Mouse (Mus musculus) WW6 (cell line): ENCODE measurements at regions not wholly inside any gene's neighbourhood (a gene's known extent, or its start where the extent isn't known, plus 50 kb on each side); places are given as distances from the start of the nearest gene placed in this dataset.
A peak's percentile ranks its signal among the peaks of the same experiment; 100 is the strongest.

Experiments used
- DNase-seq: peaks from one replicate; pipeline ENCODE4 v3.0.0-alpha.2; 2013; ENCODE audit warnings: low read depth, low spot score

DNA sequence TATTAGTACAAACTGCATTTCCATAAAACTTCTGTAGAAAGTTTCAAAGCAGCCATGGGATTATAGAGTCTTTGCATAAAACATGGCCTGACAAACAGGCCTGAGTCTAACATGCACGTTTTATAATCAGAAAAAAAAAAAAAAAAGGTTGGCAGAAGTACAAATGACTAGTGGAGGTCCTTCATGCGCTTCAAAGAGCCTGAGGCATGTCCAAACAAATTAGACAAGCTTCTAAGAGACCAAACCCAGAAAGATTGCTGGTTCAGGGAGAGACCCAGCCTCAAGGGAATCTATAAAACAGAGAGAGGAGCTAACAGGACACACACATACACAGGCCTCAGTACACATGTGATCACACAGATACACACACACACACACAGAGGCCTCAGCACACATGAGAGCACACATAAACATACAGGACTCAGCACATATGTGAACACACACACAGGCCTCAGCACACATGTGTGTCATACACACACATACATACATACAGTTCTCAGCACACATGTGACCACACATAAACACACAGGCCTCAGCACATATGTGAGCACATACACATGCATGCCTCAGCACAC lies 57.0 kb upstream of the Gnaq start:
- DNase-seq, result no peak

DNA sequence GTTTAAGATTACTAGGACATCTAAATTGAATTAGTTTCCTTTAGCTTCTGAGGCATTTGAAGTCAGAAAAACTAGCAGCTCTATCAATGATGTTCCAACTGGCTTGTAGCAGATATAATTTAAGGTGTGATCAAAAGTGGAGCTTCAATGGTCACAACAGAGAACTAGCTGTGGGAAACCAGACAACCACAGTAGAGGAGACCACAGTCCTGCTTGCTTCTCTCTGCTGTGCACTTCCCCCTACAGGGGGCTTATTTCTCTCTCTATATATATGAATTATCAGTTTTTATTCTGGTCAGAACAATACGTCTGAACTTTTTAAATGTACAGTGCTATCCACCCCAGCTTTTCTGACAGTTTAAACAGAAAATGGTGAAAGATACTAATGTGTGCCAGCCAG lies 57.6 kb upstream of the Gnaq start:
- DNase-seq, result no peak

DNA sequence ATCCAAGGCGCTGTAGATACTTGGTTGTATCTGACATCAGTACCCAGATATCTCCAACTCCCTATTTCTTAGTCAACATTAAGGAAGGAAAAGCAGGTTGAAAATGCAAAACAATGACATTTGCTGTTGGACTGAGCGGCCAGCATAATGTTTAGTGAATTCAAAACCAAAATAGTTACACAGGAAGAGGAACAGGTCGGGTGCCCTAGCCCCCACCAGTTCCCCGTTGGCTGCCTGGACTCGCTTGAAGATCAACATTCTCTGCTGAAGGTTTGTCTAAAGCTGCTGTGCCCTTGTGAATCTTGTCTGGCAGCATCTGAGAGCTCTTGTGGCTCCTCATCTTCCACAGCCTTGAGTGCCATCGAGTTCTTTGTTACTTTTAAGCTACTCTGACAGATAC lies 65.3 kb upstream of the Gnaq start:
- no peak for DNase-seq

DNA sequence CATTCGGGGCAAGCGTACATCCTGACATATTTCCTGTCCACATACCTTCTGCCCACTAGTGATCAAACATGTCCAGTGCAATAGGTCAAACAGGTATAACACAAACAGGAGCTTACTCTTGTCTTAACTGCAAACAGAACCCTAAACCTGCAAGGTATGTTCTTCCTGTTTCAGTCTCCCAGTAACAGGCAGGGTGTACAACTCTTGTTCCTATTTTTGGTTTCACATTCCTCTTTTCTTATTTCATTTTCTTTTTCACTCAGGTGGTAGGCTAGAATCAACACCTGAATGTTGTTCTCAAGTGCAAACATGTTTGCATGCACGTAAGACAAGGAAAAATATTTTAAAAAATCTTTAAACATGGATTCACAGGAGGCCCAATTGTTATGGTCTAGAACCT lies 67.7 kb upstream of the Gnaq start:
- DNase-seq, result no peak

DNA sequence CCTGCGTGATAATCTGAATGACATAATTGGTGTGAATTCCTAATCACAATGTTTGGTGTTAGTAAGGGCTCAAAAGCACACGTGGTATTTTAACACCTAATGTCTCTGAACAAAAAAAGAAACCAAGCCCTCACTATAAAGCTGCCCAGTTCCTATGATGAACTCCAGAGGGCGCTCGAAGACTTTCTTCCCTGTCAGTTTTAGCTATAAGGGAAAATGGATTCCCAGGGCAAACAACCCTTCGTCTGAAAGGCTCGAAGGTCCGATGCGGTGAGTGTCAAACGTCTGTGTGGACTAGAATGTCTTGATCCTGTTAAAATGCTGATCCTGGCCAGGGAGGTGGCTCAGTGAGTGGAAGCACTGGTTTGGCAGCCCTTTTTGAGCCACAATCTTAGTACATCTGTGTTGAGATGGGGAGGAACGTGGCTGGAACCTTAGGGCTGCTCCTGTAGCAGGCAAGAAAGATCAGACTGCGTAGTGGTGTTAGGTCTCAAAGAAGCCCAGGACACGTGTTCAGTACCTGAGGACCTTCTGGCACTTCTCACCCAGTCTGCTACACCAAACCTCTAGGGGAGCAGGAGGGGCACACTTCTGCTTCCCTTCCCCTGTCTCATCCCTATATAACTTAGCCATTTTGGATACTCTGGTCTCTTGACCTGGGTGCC lies 68.6 kb upstream of the Gnaq start:
- DNase-seq, result peak; percentile 36

DNA sequence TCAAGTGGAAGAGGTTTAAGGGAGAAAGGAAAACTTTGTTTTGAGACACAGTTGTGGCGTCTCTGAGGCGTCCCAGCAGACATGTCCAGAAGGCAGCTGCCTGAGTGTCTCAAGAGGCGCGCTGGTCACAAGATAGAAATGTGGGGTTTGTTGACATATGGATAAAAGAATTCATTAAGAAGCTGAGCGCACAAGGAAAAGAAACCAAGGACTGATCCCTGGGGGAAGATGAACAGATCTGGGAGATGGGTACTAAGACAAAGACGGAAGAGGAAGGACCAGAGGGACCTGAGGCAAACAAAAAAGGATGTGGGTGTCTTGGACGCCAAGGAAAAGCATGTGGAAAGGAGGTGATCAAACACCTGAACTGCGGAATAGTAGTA lies 69.1 kb upstream of the Gnaq start:
- no peak for DNase-seq

DNA sequence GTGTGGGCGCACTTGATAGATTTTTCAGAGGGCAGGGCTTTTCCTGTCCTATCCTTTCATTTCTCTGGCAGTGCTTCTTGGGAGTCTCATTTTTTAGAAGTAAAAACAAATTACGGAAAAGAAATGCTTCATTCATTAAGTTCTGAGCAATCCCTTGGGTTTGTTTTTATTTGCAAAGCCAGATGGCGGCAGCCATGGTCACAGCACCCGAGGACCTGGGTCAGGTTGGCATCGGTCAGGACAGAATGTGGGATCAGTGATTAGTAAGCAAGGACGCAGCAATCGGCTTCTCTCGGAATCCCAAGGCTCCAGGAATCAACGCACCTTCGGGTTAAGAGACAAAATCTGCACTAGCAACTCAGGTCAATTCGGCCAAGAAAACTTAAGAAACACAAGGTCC lies 70.8 kb upstream of the Gnaq start:
- DNase-seq, result no peak

DNA sequence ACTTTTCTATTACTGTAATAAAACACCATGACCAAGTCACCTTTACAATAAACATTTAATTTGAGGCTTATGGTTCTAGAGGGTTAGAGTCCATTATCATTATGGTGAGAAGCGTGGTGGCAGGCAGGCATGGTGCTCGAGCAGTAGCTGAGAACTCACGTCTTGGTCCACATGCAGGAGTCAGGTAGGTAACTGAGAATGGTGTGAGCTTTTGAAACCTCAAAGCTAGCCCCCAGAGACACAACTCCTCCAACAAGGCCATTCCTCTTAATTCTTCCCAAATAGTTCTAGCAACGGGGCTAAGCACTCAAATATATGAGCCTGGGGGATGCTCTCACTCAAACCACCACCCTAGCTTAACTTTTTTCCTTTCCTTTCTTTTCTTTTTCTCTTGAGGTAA lies 73.6 kb upstream of the Gnaq start:
- DNase-seq, result no peak

DNA sequence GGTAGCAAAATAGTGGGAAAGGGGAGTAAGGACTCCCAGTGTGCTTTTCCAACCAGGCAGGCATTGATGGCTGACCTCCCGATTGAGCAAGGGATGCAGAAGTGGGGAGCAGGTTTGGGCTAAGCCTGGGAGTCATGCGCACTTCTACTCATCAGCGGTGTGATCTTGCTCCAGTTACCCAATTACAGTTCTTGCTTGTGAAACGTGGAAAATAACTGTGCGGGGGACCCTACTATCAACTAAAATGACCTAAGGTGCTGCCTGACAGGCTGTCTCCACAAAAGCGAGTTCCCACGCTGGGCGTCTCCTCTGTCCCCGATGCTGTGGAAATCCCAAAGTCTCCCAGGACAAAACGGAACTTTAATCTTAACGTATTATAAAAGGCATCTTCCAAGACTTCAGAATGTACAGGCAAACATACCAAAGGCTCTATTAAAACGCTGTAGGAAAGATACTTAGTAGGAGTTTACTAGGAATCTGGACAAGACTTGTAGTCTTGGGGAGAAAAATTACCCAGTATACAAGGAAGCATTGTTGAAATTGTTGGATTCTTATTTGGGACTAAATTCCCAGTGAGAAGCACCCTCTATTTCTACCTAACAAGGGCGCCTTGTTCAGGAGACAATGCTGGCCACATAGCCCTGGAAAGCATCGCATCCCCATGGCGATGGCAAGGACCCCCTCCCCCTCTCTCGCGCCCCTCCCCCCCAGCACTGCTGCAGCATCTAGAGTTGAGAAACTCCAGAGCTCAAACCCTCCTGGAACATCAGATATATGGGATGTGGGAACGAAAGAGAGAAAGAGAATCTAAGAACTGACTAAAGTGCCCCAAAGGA lies 65.6 kb upstream of the Cep78 start:
- no peak for DNase-seq

DNA sequence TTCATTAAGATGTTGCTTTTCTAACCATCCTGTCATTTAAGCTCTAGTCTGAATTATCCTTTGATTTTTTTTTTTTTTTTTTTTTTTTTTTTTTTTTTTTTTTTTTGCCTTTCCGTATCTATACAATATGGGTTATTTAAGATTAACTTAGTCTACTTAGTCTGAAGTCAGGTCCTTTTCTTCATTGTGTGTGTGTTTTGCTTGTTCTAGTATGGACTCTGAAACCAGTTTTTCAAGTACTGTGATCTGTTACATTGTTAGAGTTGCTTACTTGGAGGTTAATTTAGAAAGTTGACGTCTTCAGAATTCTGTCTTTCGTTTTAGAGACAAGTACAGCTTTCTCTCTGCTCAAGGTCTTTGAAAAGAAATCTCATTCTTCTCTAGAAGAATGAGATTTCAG lies 64.9 kb upstream of the Cep78 start:
- DNase-seq, result no peak

DNA sequence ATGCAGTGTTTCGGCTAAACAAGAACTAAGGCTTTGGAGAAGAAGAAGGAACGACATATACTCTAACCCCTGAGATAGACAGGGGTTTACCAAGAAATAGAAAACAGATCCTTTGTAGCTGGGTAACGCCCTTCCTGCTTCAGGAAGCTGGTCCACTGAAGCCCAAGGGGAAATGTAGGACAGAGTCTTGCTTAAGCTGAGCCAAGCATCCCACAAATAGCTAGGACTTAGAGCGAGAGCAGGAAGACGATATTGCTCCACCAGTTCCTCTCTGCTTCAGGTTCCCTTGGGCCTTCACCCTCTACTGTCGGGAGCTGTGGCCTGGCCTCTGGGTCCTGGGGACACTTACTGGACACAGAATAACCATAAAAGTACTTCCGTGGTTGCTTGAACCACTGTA lies 62.2 kb upstream of the Cep78 start:
- no peak for DNase-seq

DNA sequence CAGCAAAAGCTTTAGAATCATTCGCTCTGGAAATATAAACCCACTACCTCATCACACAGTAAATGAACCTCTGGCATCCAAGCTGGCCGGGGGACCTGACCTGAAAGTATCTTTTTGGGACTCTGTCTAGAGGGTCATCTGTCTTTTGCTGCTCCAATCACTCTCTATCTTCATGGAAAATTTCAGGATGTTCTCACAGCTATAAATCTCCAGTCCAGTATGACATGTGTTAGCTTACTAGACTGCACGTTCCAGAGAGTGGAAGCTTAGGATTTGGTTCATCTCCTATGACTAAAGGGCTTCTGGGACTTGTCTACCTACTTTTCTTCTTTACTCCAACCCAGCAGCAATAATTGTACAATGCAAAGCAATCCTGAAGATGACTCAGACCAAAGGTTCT lies 60.5 kb upstream of the Cep78 start:
- DNase-seq, result no peak

DNA sequence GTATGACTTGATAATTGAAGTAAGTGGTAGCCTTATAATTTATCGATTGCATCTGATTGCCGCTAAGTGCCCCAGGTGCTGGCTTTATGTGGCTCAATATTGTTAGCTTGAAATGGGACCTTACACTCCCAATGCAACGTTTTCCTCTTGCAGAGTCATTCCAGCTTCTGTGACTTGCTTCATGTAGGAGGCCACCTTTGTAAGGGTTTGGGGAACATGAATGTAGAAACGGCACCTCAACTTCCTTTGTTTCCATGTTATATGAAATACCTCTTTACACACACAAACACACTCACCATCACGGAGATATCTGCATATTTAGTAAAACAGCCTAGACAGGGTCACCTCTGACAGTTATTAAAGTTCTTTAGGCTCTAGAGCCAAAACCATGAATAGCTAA lies 59.4 kb upstream of the Cep78 start:
- DNase-seq, result no peak

DNA sequence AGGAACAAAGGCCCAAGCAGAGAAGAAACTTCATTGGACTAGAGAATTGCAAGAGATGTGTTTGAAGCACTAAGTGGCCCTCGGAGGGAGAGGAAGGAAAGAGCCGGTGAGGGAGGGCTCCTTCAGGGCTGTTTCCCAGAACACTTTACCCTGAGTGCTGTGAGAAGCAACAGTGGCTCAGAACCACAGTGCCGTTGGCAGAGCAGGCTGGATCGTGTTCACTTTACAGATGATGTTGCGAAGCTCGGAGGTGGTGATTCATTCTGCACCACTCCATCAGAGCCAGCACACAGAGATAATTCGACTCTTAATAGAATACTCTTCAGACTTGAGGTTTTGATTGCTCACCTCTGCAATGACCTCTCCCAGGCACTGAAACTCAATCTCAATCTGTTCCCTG lies 58.2 kb upstream of the Cep78 start:
- no peak for DNase-seq

DNA sequence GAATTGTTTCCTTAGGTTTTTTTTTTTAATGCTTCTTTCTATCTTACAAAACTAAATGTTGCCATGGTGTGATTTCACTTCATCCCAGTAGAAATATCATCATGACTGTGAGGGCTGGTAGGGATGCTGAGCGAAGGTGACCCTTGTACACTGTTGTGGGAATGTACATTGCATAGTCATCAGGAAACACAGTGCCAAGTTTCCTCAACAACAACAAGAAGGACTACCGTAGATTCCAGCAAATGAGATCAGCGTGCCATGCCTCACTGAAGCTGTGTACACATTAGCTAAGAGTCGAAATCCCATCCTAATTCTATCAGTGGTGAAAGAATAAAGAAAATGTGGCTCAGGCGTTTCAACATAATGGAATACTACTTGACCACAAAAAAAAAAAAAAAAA lies 57.1 kb upstream of the Cep78 start:
- DNase-seq, result no peak

DNA sequence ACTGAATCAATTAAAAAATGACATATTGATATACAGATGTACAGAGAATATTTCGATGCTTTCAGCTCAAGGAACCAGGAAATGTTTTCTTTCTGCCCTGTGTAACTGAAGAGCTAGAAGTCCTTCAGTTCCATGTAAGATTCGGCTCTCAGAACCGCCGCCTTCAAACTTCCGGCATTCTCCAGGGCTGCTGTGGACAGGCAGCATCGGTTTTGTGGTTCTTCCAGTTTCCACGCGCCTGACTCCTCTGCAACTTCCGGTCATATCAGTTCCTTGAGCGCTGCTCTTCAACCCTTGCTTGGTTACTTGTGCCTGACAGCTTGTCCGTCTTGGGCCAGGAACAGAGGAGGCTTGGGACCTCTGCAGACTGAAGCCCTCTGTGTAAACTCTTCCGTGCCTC lies 53.0 kb upstream of the Cep78 start:
- no peak for DNase-seq
